Mouse (Mus musculus): ENCODE measurements at regions not wholly inside any gene's neighbourhood (a gene's known extent, or its start where the extent isn't known, plus 50 kb on each side); places are given as distances from the start of the nearest gene placed in this dataset.

DNA sequence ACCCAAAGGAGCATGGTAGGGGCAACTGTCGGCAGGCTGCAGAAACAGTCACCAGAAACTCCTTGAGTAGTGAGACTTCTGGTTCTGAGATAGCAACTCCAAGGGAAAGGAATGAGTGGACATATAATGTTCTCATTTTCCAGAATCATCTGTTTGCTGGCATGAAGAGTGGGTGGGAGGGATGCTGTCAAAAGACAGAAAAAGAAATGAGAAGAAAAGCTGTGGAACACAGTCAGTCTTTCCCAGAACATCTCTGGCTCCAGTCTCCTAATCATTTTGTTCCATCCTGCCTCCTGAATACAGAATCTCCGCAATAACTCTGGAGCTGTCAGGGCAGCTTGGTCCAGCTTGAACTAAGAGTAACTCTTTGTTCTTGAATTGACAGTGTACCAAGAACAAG lies 145.8 kb upstream of the Egfl6 start:
- WGBS, result 84% methylated on average over 2 of the region's 2 CpGs
- no peak overlapping the region for H3K27ac ChIP-seq (ENCODE audit: low read depth, low read length)
- H3K4me3 ChIP-seq (ENCODE audit: low read depth, low read length), result no peak overlapping the region
- H3K9ac ChIP-seq (ENCODE audit: low read depth, low read length), result no peak overlapping the region
- H3K27me3 ChIP-seq (replicated peaks; ENCODE audit: control insufficient read depth, insufficient read depth, low read length), result no peaks in the 10 kb centered on the region
- no peaks in the 10 kb centered on the region for H3K9me3 ChIP-seq (ENCODE audit: control insufficient read depth)
- no peak for ATAC-seq
- no peaks in the 10 kb centered on the region for H3K36me3 ChIP-seq (ENCODE audit: control insufficient read depth, insufficient read depth)
- no peak overlapping the region for H3K4me2 ChIP-seq (replicated peaks; ENCODE audit: low read depth)
- no peak for TF ChIP-seq CTCF (IDR thresholded peaks at IDR 0.05; ENCODE audit: low read depth)
- no peaks in the 10 kb centered on the region for H3K4me1 ChIP-seq (replicated peaks; ENCODE audit: control insufficient read depth, insufficient read depth, low read length)

GRCm38 (mm10) chrX:166728622-166728928 lies 143.1 kb upstream of the Egfl6 start:
- no peaks in the 10 kb centered on the region for H3K27me3 ChIP-seq (replicated peaks; ENCODE audit: control insufficient read depth, insufficient read depth, low read length)
- H3K4me2 ChIP-seq (replicated peaks; ENCODE audit: low read depth), result no peak overlapping the region
- no peak for ATAC-seq
- no peak overlapping the region for H3K9ac ChIP-seq (ENCODE audit: low read depth, low read length)
- H3K9me3 ChIP-seq (ENCODE audit: control insufficient read depth), result no peaks in the 10 kb centered on the region
- H3K36me3 ChIP-seq (ENCODE audit: control insufficient read depth, insufficient read depth), result no peaks in the 10 kb centered on the region
- no peak overlapping the region for H3K4me3 ChIP-seq (ENCODE audit: low read depth, low read length)
- WGBS, result 70% methylated on average over 2 of the region's 2 CpGs
- H3K4me1 ChIP-seq (replicated peaks; ENCODE audit: control insufficient read depth, insufficient read depth, low read length), result no peaks in the 10 kb centered on the region
- no peak overlapping the region for H3K27ac ChIP-seq (ENCODE audit: low read depth, low read length)
- no peak for TF ChIP-seq CTCF (IDR thresholded peaks at IDR 0.05; ENCODE audit: low read depth)

DNA sequence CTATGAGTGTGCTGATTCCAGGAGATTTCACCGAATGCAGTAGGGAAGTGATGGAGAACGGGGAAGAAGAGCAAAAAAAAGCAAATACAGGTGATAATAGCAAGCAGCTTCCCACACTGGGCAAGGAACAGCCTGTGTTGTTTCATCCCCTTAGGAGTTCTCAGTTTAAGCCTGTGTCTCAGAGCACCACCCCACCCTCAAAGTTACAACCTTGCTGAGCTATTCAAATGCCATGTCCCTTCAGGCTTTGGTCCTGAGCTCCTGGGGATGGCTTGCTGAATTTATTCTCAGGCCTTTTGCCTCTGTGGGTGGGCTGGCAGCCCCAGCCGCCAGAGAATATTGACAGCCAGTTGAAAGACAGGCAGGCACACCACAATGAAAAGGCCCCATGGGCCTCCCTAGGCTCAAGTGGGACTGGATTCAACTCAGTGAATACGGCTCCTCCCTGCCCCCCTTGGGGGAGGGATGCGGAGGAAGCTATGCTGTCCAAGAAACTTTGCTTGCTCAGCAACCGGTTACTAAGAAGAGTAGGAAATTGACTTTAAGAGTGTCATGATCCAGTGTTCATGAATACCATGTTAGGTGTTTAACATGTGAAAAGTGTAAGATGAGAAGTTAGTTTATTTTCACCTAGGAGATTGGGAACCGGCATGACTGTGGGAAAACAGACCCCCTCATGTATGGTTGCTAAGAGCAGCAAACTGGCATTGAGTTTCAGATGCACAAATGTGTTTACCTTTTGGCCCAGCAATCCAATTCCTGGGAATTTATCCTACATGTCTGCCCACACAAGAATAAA lies 142.5 kb upstream of the Egfl6 start:
- Histone ChIP-seq H3K27ac (ENCODE audit: low read depth, low read length) (no peak overlapping the region), H3K4me2 (replicated peaks; ENCODE audit: low read depth) (no peak overlapping the region), H3K27me3 (replicated peaks; ENCODE audit: control insufficient read depth, insufficient read depth, low read length) (no peaks in the 10 kb centered on the region), H3K9me3 (ENCODE audit: control insufficient read depth) (no peaks in the 10 kb centered on the region), H3K9ac (ENCODE audit: low read depth, low read length) (no peak overlapping the region), H3K4me1 (replicated peaks; ENCODE audit: control insufficient read depth, insufficient read depth, low read length) (no peaks in the 10 kb centered on the region), H3K36me3 (ENCODE audit: control insufficient read depth, insufficient read depth) (no peaks in the 10 kb centered on the region), H3K4me3 (ENCODE audit: low read depth, low read length) (no peak overlapping the region)
- TF ChIP-seq CTCF (IDR thresholded peaks at IDR 0.05; ENCODE audit: low read depth), result no peak
- ATAC-seq, result no peak
- 65% methylated on average over 7 of the region's 7 CpGs for WGBS

DNA sequence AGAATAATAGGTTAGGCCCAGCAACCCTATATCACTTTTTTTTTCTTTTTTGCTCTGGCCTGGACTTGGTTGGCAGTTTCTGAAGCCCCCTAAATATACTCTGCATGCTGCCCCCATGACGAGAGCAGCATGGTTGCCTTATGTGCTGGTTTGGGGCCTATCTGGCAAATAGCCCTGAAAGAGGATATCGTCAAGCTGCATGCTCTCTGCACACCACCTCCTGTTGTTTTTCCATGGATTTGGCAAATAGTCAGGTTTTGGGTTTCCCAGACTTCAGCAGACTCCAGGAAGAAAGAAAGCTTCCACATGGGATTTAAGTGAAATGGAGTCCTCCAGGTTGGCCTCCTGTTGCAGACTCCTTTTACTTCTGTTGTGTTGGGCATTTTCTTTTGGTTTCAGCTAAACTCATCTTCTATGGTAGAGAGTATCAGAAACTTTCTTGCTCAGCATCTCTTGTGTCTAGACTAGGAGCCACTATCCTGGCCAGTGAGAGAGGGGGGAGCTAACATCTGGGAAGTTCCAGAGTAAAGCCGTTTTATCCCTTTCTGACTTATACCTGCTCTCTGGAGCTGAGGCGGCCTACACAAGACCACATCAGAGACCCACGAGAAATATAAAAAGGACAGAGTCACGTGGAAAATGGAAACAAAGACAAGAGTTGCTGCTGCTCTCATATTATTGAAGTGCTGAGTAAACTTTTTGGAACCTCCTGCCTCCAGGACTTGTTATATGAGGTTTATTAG lies 140.4 kb upstream of the Egfl6 start:
- H3K4me2 ChIP-seq (replicated peaks; ENCODE audit: low read depth), result no peak overlapping the region
- H3K9ac ChIP-seq (ENCODE audit: low read depth, low read length), result no peak overlapping the region
- no peak for TF ChIP-seq CTCF (IDR thresholded peaks at IDR 0.05; ENCODE audit: low read depth)
- H3K27ac ChIP-seq (ENCODE audit: low read depth, low read length), result no peak overlapping the region
- H3K27me3 ChIP-seq (replicated peaks; ENCODE audit: control insufficient read depth, insufficient read depth, low read length), result no peaks in the 10 kb centered on the region
- no peaks in the 10 kb centered on the region for H3K36me3 ChIP-seq (ENCODE audit: control insufficient read depth, insufficient read depth)
- no peaks in the 10 kb centered on the region for H3K4me1 ChIP-seq (replicated peaks; ENCODE audit: control insufficient read depth, insufficient read depth, low read length)
- 83% methylated on average over 6 of the region's 6 CpGs for WGBS
- no peaks in the 10 kb centered on the region for H3K9me3 ChIP-seq (ENCODE audit: control insufficient read depth)
- ATAC-seq, result no peak
- H3K4me3 ChIP-seq (ENCODE audit: low read depth, low read length), result no peak overlapping the region

DNA sequence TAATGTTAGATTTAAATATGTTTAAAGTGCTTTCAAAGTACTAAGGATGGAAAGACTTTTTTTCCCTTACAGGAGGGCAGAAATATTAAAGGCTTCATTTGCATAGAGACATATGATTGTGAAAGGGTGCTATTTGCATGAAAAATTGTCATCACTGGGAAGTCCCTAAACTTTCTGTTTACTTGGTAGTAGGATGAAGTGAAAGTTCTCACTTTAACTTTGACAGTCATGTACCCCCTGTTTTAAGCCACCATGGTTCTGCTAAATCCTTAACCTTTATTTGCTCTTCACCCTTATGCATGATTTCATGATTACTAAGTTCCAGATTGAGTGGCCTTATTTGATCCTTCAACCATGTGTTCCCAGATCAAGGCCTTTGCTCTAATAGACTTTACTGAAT lies 132.6 kb upstream of the Egfl6 start:
- Histone ChIP-seq H3K4me3 (ENCODE audit: low read depth, low read length) (no peak overlapping the region), H3K4me1 (replicated peaks; ENCODE audit: control insufficient read depth, insufficient read depth, low read length) (no peaks in the 10 kb centered on the region), H3K27ac (ENCODE audit: low read depth, low read length) (no peak overlapping the region), H3K9ac (ENCODE audit: low read depth, low read length) (no peak overlapping the region), H3K9me3 (ENCODE audit: control insufficient read depth) (no peaks in the 10 kb centered on the region), H3K27me3 (replicated peaks; ENCODE audit: control insufficient read depth, insufficient read depth, low read length) (no peaks in the 10 kb centered on the region), H3K36me3 (ENCODE audit: control insufficient read depth, insufficient read depth) (no peaks in the 10 kb centered on the region), H3K4me2 (replicated peaks; ENCODE audit: low read depth) (no peak overlapping the region)
- ATAC-seq, result no peak
- no peak for TF ChIP-seq CTCF (IDR thresholded peaks at IDR 0.05; ENCODE audit: low read depth)

DNA sequence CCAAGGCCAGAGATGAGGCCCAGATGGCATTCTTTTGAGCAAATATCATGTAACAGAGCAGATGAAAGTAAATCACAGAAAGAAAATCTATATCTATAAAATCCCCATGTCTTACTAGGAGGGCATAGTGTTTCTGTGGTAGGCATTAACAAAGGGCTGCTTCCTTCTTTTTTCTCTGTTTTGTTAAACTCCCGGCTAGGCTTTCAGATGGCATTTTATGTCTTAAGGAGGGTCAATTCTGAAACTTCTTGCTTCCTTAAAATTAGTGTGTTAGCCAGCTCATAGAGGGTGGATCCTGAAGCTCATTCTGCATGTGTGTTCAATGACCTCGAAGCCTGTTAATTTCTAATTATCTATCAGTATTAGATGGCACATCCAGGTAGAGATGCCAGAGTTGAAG lies 123.8 kb upstream of the Egfl6 start:
- no peak overlapping the region for H3K4me3 ChIP-seq (ENCODE audit: low read depth, low read length)
- H3K9me3 ChIP-seq (ENCODE audit: control insufficient read depth), result no peaks in the 10 kb centered on the region
- H3K4me2 ChIP-seq (replicated peaks; ENCODE audit: low read depth), result no peak overlapping the region
- H3K36me3 ChIP-seq (ENCODE audit: control insufficient read depth, insufficient read depth), result no peaks in the 10 kb centered on the region
- H3K27me3 ChIP-seq (replicated peaks; ENCODE audit: control insufficient read depth, insufficient read depth, low read length), result no peaks in the 10 kb centered on the region
- no peaks in the 10 kb centered on the region for H3K4me1 ChIP-seq (replicated peaks; ENCODE audit: control insufficient read depth, insufficient read depth, low read length)
- 84% methylated on average over 2 of the region's 2 CpGs for WGBS
- no peak for ATAC-seq
- no peak overlapping the region for H3K27ac ChIP-seq (ENCODE audit: low read depth, low read length)
- TF ChIP-seq CTCF (IDR thresholded peaks at IDR 0.05; ENCODE audit: low read depth), result no peak
- H3K9ac ChIP-seq (ENCODE audit: low read depth, low read length), result no peak overlapping the region
